Mouse (Mus musculus): Measurements from ENCODE around the gene Rpl18a. TPM values are rescaled to one million over a fixed set of nuclear protein-coding genes. Genes with fewer than 3 reads are reported as not detected.

Rpl18a gene
- total RNA-seq, 2 experiments from 2014 or later, result 1,999 to 2,049 TPM

GRCm38 (mm10) chr8:70862824-70863641 is 34.2 kb downstream of the Rpl18a start, which contains the start of gene Kcnn1:
Gene Kcnn1, minus strand, starts transcription at chr8:70863258.
- no peak for DNase-seq (ENCODE audit: low spot score in 2 of 2)

DNA sequence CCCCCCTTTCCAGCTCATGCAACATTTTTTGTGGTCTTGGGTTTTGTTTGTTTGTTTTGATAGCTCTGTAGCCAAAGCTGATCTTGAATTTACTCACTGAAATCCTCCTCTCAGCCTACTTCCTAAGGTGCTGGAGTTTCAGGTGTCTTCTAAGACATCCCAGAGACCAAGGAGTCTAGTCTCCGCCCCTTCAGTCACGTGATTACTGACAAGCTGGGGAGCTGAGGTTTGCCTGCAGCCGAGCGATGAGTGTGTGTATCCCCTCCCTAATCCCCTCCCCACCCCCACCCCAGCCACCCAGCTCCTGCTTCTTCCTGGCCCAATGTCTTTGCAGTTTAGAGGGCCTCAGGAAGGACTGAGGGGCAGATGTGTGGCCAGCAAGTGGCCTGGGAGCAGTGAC is 39.7 kb downstream of the Rpl18a start:
- no peak for DNase-seq (ENCODE audit: low spot score in 2 of 2)

DNA sequence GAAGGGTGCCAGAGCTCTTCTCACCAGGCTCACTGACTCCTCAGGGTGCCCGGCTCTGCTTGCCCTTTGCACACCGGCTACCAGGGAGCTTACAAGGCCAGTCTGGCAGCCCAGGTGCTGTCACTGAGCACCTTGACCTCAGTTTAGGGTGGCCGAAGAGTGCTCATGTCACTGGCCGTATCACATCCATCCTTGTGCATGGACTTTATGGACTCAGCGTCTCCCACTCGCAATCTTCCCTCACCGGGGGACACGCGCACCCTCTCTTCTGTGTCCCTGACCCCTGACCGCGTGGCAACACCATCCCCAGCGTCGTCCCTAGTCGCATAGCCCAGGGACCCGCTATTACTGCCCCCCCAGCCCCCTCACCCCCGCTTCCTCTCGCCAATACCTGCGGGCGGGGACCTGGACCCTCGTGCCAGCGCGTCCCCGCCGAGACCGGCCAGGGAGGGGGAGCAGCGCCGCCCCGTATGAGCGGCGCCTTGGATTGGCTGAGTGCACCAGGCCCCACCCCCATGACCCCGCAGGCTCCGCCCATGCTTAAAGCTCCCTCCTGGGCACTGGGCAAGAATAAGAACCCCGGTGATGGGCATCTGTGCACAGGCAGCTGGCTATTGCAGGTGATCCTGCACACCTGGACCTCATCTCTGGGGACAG is 40.5 kb downstream of the Rpl18a start:
- no peak for DNase-seq (ENCODE audit: low spot score in 2 of 2)

- no peak for DNase-seq (ENCODE audit: low spot score in 2 of 2)
Measured at GRCm38 (mm10) chr8:70856028-70856427, 41.2 kb downstream of the Rpl18a start.

GRCm38 (mm10) chr8:70853863-70854262 is 43.3 kb downstream of the Rpl18a start:
- no peak for DNase-seq (ENCODE audit: low spot score in 2 of 2)

- no peak for DNase-seq (ENCODE audit: low spot score in 2 of 2)
Measured at GRCm38 (mm10) chr8:70852595-70853231, 44.5 kb downstream of the Rpl18a start.

GRCm38 (mm10) chr8:70851837-70852236 is 45.4 kb downstream of the Rpl18a start:
- no peak for DNase-seq (ENCODE audit: low spot score in 2 of 2)

DNA sequence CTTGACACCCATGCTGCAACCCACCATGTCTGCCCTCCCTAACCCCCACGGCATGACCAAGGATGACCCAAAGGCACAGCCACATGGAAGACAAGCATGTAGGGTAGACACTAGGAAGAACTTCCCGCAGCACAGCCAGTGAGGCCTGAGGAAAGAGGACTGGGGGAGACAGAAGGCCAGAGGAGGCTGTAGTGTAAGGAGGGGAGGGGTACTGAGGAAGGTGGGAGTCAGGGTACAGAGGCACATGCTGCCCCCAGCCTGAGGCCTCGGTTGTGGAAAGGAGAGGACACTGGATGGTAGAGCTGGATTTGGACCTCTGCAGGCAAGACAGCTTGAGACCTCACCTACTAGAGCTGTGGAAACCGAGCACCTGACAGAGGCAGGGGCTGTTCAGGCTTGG is 46.3 kb downstream of the Rpl18a start:
- DNase-seq (ENCODE audit: low spot score in 2 of 2), result no peak

GRCm38 (mm10) chr8:70850132-70850845 is 46.9 kb downstream of the Rpl18a start:
- no peak for DNase-seq (ENCODE audit: low spot score in 2 of 2)

- DNase-seq (ENCODE audit: low spot score in 2 of 2), result no peak
Measured at GRCm38 (mm10) chr8:70849333-70849990, 47.8 kb downstream of the Rpl18a start.

GRCm38 (mm10) chr8:70846371-70847154 is 50.6 kb downstream of the Rpl18a start:
- DNase-seq (ENCODE audit: low spot score in 2 of 2), result no peak

DNA sequence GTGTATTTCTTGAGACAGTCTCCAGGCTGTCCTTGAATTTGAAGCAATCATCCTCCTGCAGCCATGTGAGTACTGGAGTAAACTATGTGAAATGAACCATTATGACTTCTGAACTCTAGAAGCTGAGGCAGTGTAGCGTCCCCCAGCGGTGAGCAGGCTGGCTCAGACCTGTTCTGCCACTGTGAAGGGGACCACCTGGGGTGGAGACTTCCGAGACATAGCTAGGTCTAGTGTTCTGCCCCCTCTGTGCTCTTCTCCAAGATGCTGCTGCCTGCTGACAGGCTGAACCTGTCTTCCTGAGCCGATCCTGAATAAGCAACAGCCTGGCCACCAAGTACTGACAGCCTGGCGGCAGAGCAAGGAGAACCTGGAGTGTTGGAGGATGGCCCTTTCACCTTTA is 52.1 kb downstream of the Rpl18a start:
- no peak for DNase-seq (ENCODE audit: low spot score in 2 of 2)

Small RNA genes within 50 kb of the gene (microRNA-seq; reads per million reads assigned to microRNA genes)
- gene Mir1969, result 1.3 reads per million
- gene Mir7067, result 1.6 reads per million

Other genes with a start within 250 kb of the Rpl18a start
- 10 to 100 TPM; 62.1 to 76.0 TPM for gene Pgpep1, start 237.0 kb downstream of the Rpl18a start, total RNA-seq (2021)
- gene Lsm4, start 224.2 kb downstream of the Rpl18a start, total RNA-seq (2021), result 10 to 100 TPM; 96.6 to 99.0 TPM
- 100 to 1,000 TPM; 185 to 195 TPM for gene Jund, start 198.5 kb downstream of the Rpl18a start, total RNA-seq (2021)
- under 1 TPM; 0.14 to 0.25 TPM for gene Iqcn, start 194.0 kb downstream of the Rpl18a start, total RNA-seq (2021)
- not detected for gene Gm3336, start 178.9 kb downstream of the Rpl18a start, total RNA-seq (2021)
- gene Pde4c, start 173.7 kb downstream of the Rpl18a start, total RNA-seq (2021), result 1 to 10 TPM; 2.2 to 5.6 TPM
- 10 to 100 TPM; 58.9 to 59.7 TPM for gene Rab3a, start 142.7 kb downstream of the Rpl18a start, total RNA-seq (2021)
- gene Mpv17l2, start 136.5 kb downstream of the Rpl18a start, total RNA-seq (2021), result 100 to 1,000 TPM in 1 of 2 experiments, 10 to 100 TPM in 1; 93.1 to 109 TPM
- 10 to 100 TPM; 72.0 to 78.8 TPM for gene Pik3r2, start 120.7 kb downstream of the Rpl18a start, total RNA-seq (2021)
- 10 to 100 TPM; 34.5 to 40.9 TPM for gene Mast3, start 92.4 kb downstream of the Rpl18a start, total RNA-seq (2021)
- under 1 TPM; 0.22 to 0.37 TPM for gene Il12rb1, start 89.0 kb downstream of the Rpl18a start, total RNA-seq (2021)
- 10 to 100 TPM; 14.6 to 15.7 TPM for gene Arrdc2, start 57.7 kb downstream of the Rpl18a start, total RNA-seq (2021)
- 1 to 10 TPM; 1.4 to 2.1 TPM for gene Kcnn1, start 34.2 kb downstream of the Rpl18a start, total RNA-seq (2021)
- 10 to 100 TPM; 36.8 to 38.6 TPM for gene Ccdc124, start 23.5 kb downstream of the Rpl18a start, total RNA-seq (2021)
- under 1 TPM; 0.14 to 0.17 TPM for gene Slc5a5, start 4.7 kb downstream of the Rpl18a start, total RNA-seq (2021)
- gene Map1s, start 8.5 kb upstream of the Rpl18a start, total RNA-seq (2021), result 10 to 100 TPM; 45.4 to 48.9 TPM

Data from adrenal gland, postnatal 4 days (tissue).